Mouse (Mus musculus) embryonic fibroblast, embryonic 13.5 days (primary cell): ENCODE data around the gene Igdcc3.

ENCODE experiments used
- CTCF ChIP-seq: IDR thresholded peaks from 2 replicates; pipeline ENCODE4 v1.5.1; 2011; ENCODE audit warnings: mild to moderate bottlenecking, control low read depth, low read length, moderate library complexity, borderline replicate concordance; ENCODE audit not compliant: insufficient read depth
- POLR2A ChIP-seq: IDR thresholded peaks from 2 replicates; pipeline ENCODE4 v1.6.1; 2011; ENCODE audit warnings: low read depth, mild to moderate bottlenecking, control low read depth, low read length, moderate library complexity

GRCm38 (mm10) chr9:65230250-65230649 is 89.3 kb downstream of the Igdcc3 start:
- TF ChIP-seq POLR2A (no peak), CTCF (no peak)
